8 mouse cellular contexts compared by ENCODE assay signal in the genomic region with DNA sequence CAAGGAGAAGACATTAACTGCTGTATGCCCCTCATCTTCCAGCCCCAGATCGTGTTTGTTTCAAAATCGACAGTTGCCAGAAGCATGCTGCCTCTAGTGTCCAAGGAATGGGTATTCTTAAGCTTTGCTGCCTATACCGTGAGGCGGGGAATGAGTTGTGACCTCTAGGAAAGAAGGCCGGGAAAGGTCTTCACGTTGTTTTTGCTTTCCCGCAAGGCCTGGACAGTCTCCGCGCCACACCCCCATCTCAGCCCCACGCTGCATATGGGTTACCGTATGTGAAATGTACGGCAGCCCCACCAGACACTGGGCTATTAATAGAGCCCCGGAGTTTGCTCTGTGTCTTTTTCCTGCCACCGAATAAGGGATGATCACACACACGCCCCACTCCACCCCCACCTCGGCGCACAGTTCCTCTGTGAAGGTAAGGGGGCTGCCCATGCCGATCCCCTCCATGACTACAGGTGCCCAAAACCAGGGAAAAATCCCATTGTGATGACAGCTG. TPM values are rescaled to one million over a fixed set of nuclear protein-coding genes. Genes with fewer than 3 reads are reported as not detected.
A peak's percentile ranks its signal among the peaks of the same experiment; 100 is the strongest.
DNase-seq lines count a peak whose midpoint lies in the region; ATAC-seq lines count a peak whose summit lies in the region.

No protein-coding gene starts in this region.

- H3K9ac ChIP-seq in heart, embryonic 12.5 days, result no peak overlapping the region
- peak overlapping the region; percentile 71 for H3K9ac ChIP-seq in hindbrain, embryonic 11.5 days (ENCODE audit: low read depth, low read length)
- H3K9ac ChIP-seq in limb, embryonic 12.5 days (replicated peaks), result no peak overlapping the region
- no peak overlapping the region for H3K9ac ChIP-seq in stomach, embryonic 15.5 days

- H3K4me2 ChIP-seq in heart, embryonic 12.5 days, result peak overlapping the region; percentile 89
- peak overlapping the region; percentile 88 for H3K4me2 ChIP-seq in hindbrain, embryonic 11.5 days (replicated peaks; ENCODE audit: low read depth, low read length)
- H3K4me2 ChIP-seq in limb, embryonic 12.5 days, result peak overlapping the region; percentile 89
- peak overlapping the region; percentile 56 for H3K4me2 ChIP-seq in stomach, embryonic 15.5 days

- no peaks in the 10 kb centered on the region for H3K36me3 ChIP-seq in heart, embryonic 12.5 days
- H3K36me3 ChIP-seq in hindbrain, embryonic 11.5 days (ENCODE audit: control insufficient read depth, insufficient read depth, low read length), result no peaks in the 10 kb centered on the region
- no peaks in the 10 kb centered on the region for H3K36me3 ChIP-seq in limb, embryonic 12.5 days
- H3K36me3 ChIP-seq in stomach, embryonic 15.5 days, result no peaks in the 10 kb centered on the region

- H3K27me3 ChIP-seq in heart, embryonic 12.5 days (replicated peaks), result peaks cover 67% of the 10 kb centered on the region
- peaks cover 7% of the 10 kb centered on the region for H3K27me3 ChIP-seq in hindbrain, embryonic 11.5 days (ENCODE audit: control insufficient read depth, insufficient read depth, low read length)
- peaks cover 99% of the 10 kb centered on the region for H3K27me3 ChIP-seq in limb, embryonic 12.5 days
- peaks cover 74% of the 10 kb centered on the region for H3K27me3 ChIP-seq in stomach, embryonic 15.5 days (replicated peaks)

- peaks cover 41% of the 10 kb centered on the region for H3K4me1 ChIP-seq in heart, embryonic 12.5 days (replicated peaks)
- no peaks in the 10 kb centered on the region; the same call in 1 of the 2 replicates for H3K4me1 ChIP-seq in hindbrain, embryonic 11.5 days (replicated peaks; ENCODE audit: control insufficient read depth, insufficient read depth, low read length)
- peaks cover 38% of the 10 kb centered on the region for H3K4me1 ChIP-seq in limb, embryonic 12.5 days (replicated peaks)
- peaks cover 15% of the 10 kb centered on the region; the same call in 1 of the 2 replicates for H3K4me1 ChIP-seq in stomach, embryonic 15.5 days

- 2% methylated on average over 18 of the region's 18 CpGs for WGBS in heart, embryonic 12.5 days
- WGBS in hindbrain, embryonic 11.5 days, result under 1% methylated on average over 18 of the region's 18 CpGs
- WGBS in limb, embryonic 12.5 days, result 3% methylated on average over 18 of the region's 18 CpGs
- WGBS in stomach, embryonic 15.5 days, result 4% methylated on average over 18 of the region's 18 CpGs

- H3K27ac ChIP-seq in heart, embryonic 12.5 days (ENCODE audit: poor library complexity, severe bottlenecking), result peak overlapping the region; percentile 71
- H3K27ac ChIP-seq in hindbrain, embryonic 11.5 days (ENCODE audit: low read depth, low read length), result peak overlapping the region; percentile 91
- no peak overlapping the region for H3K27ac ChIP-seq in limb, embryonic 12.5 days
- H3K27ac ChIP-seq in stomach, embryonic 15.5 days, result no peak overlapping the region

- peak overlapping the region; percentile 52 for H3K4me3 ChIP-seq in heart, embryonic 12.5 days
- H3K4me3 ChIP-seq in hindbrain, embryonic 11.5 days (ENCODE audit: low read depth, low read length), result peak overlapping the region; percentile 61
- H3K4me3 ChIP-seq in limb, embryonic 12.5 days (replicated peaks), result peak overlapping the region; percentile 48
- H3K4me3 ChIP-seq in stomach, embryonic 15.5 days (replicated peaks), result peak overlapping the region; percentile 19; the same call in 1 of the 2 replicates

- ATAC-seq in heart, embryonic 12.5 days (ENCODE audit: insufficient number of reproducible peaks, low FRiP score), result peak; percentile 30; the same call in 1 of the 2 replicates
- peak; percentile 10; the same call in 1 of the 2 replicates for ATAC-seq in hindbrain, embryonic 11.5 days (ENCODE audit: low FRiP score)
- no peak for ATAC-seq in limb, embryonic 12.5 days (ENCODE audit: insufficient number of reproducible peaks, insufficient read depth, low FRiP score, low TSS enrichment, low read depth)
- ATAC-seq in stomach, embryonic 15.5 days (ENCODE audit: insufficient read depth, low FRiP score, low read depth), result no peak
- ATAC-seq in activated CD4-positive, CD25-positive, alpha-beta regulatory T cell, adult 4 months, result no peak

- no peaks in the 10 kb centered on the region for H3K9me3 ChIP-seq in heart, embryonic 12.5 days (replicated peaks)
- H3K9me3 ChIP-seq in hindbrain, embryonic 11.5 days (ENCODE audit: control insufficient read depth, low read length), result no peaks in the 10 kb centered on the region
- no peaks in the 10 kb centered on the region for H3K9me3 ChIP-seq in limb, embryonic 12.5 days
- no peaks in the 10 kb centered on the region for H3K9me3 ChIP-seq in stomach, embryonic 15.5 days

- DNase-seq in heart, postnatal 36 days, result no peak
- peak; percentile 58 for DNase-seq in cerebellum, adult 9-10 months
- peak; percentile 58 for DNase-seq in hindbrain, embryonic 11.5 days (ENCODE audit: low spot score)
- DNase-seq in gastrocnemius, postnatal 36 days, result no peak

- intact Hi-C loops in heart, postnatal 36 days (cut with DNase I), result no loop called here
- intact Hi-C loops in gastrocnemius, postnatal 36 days (cut with DNase I), result loop anchor here (5.0 kb wide), 1 partner anchor 150 kb away; no protein-coding TSS in a partner anchor

RNA-seq across cellular contexts. Expression of a gene that starts 2.0 kb away (rescaled TPM):
- polyA plus RNA-seq in heart, embryonic 12.5 days (2016; fragmentation: Nextera tagmentation; extraction: Ambion mirVana), result 0.79 and 0.96 TPM in 2 replicates
- total RNA-seq in heart, postnatal 36 days (2021), result not detected
- polyA plus RNA-seq in hindbrain, embryonic 11.5 days (2014; fragmentation: Nextera tagmentation; extraction: Ambion mirVana), result 44.6 and 46.3 TPM in 2 replicates
- polyA plus RNA-seq in limb, embryonic 12.5 days (2016; fragmentation: Nextera tagmentation; extraction: Ambion mirVana), result 0.08 and 0.26 TPM in 2 replicates
- 0.10 TPM in 1 of 2 replicates, not detected in the other for polyA plus RNA-seq in stomach, embryonic 15.5 days (2015; fragmentation: Nextera tagmentation; extraction: Ambion mirVana)
- polyA plus RNA-seq in activated CD4-positive, CD25-positive, alpha-beta regulatory T cell, adult 4 months (2017; shearing (Covaris generic)), result not detected
- total RNA-seq in gastrocnemius, postnatal 36 days (2021), result not detected

Comparison
In these comparisons a context has a peak if more than half of its experiments do, and no peak if none do; other contexts are left out.
1. ATAC-seq: peak in heart, embryonic 12.5 days (single experiment) and hindbrain, embryonic 11.5 days (single experiment); none in limb, embryonic 12.5 days (single experiment), stomach, embryonic 15.5 days (single experiment) and activated CD4-positive, CD25-positive, alpha-beta regulatory T cell, adult 4 months (single experiment).
2. H3K27ac ChIP-seq: peak in heart, embryonic 12.5 days (single experiment) and hindbrain, embryonic 11.5 days (single experiment); none in limb, embryonic 12.5 days (single experiment) and stomach, embryonic 15.5 days (single experiment).
3. DNase-seq: peak in cerebellum, adult 9-10 months (single experiment) and hindbrain, embryonic 11.5 days (single experiment); none in heart, postnatal 36 days (0 of 2) and gastrocnemius, postnatal 36 days (0 of 2).
4. RNA of a gene that starts 2.0 kb away (polyA plus RNA-seq): 44.6 to 46.3 TPM in hindbrain, embryonic 11.5 days; 0.79 to 0.96 TPM in heart, embryonic 12.5 days, 0.08 to 0.26 TPM in limb, embryonic 12.5 days, not detected in activated CD4-positive, CD25-positive, alpha-beta regulatory T cell, adult 4 months and 0.10 TPM in stomach, embryonic 15.5 days; every median in the first group is over 10 times any median in the second.
5. Peak in every context shown above with its lines, with median percentiles within 50 percentile points of each other: H3K4me2 ChIP-seq and H3K4me3 ChIP-seq.